Mouse (Mus musculus): Measurements from ENCODE around the gene Colgalt1. TPM values are rescaled to one million over a fixed set of nuclear protein-coding genes. Genes with fewer than 3 reads are reported as not detected.

Gene Colgalt1
- total RNA-seq, 2 experiments from 2014 or later = 46.3 to 54.9 TPM

DNA sequence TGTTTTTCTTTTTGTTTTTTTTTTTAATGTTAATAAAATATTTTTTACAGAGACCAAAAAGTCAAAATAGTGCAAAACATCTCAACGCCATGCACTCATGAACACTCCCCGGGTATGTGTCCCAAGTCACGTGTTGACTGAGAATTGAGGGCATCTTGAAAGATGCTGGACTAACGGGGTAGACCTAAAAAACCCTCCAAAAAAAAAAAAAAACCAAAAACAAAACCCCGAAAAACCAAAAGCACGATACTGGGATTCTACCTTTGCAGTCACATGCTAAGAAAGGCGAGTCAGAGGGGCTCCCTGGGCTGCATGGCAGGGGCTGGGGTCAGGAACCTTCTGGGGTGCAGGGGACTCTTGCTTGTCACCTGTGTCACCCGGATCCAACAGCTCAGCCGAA lies 16.0 kb downstream of the Colgalt1 start:
- no peak for DNase-seq
- intact Hi-C loops (cut with DNase I) = no loop called here

DNA sequence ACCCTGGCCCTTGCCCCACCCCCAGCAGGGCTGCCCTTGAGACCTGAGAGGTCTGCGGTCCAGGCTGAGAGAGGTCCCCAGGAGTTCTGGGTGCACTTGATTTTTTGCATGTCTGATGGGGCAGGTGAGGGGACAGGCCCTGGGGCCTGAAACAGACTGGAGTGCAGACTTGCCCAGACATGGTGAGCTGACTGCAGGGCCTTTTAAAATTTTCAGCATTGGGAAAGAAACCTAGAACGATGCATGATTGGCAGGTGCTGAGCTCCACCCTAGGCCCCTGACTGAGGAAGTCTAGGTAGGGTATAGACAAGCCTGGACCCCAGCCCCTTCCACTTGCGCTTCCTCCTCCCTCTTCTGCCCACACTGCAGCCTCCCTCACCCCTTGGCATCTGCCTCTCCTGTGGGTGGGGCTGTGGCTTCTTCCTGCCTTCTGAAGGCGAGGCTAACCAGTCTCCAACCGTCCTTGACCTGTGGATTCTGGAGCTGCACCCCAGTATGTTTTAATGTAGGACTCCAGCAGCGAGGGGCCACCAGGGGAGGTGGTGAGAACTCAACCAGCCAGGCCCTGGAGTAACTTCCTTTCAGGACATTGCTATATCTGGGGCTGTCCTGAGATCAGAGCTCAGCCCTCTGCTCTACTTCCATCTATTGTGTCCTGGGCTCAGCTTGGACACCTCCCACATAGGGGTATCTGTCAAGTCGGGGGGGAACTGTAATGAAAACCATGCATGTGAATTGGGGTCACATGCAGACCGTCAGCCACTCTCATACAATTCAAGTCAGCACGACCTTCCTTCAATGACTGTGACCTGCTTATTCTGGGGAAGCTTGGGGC lies 16.7 kb downstream of the Colgalt1 start:
- DNase-seq = peak; percentile 23 to 27
- intact Hi-C loops (cut with DNase I) = no loop called here

DNA sequence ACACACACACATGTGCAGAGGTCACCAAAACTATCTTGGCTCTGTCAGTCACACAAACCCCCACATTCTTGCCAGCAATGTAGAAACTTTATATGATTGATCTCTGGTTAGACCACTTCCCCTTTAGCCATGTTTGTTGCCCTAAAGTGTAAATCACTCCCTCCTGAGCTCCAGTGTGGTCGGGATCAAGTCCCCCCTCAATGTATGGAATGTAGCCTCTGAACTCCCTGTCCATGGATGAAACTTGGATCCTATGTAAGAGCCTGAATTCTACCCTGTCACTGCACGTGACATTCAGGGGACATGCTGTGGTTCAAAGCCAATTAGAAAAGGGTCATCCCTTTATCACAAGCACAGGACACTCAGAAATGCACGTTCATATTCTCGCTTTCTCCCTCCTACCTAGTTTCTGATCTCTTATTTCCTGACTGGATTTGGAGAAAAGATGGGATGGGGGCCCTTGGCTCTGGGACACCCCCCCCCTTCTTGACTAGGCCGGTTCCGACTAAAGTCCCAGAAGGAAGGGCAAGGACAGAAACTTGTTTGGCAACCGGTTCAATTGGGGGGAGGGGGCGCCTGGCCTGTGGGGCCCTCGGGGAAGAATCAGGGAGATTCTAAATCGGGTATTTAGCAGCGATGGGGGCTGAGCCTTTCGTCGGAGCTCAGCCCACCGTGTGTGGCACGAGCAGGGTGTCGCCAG lies 17.7 kb downstream of the Colgalt1 start:
- intact Hi-C loops (cut with DNase I) = no loop called here

DNA sequence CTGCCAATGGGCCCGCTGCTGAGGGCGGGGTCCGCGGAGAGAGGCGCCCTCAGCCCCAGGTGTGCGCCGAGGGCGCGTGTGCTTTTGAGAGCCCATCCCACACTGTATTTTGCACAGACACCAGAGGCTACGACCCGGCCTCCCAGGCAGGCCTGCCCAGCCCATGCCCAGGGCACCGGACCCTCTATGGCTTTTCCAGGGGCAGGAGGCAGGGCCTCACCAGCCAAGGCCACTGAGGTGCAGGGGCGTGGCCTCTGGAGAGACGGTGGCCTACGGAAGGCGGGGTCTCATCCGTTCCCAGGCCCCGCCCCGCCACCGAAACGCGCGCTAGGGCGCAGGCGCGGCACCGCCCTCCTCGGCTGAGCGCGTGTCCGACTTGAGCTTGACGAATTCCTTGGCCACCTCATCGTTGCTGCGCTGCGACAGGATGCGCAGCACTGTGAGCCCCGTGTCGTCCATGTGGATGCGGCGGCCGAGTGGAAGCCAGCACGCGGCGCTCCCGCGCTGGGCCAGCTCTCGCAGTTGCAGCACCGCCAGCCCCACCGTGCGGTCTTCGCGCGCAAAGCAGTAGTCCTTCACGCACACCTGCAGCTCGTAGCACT lies 18.4 kb downstream of the Colgalt1 start:
- intact Hi-C loops (cut with DNase I) = no loop called here
- DNase-seq = peak; percentile 94 to 95

More for the DNA sequence above, 17.7 kb downstream of the Colgalt1 start:
- no peak for DNase-seq

DNA sequence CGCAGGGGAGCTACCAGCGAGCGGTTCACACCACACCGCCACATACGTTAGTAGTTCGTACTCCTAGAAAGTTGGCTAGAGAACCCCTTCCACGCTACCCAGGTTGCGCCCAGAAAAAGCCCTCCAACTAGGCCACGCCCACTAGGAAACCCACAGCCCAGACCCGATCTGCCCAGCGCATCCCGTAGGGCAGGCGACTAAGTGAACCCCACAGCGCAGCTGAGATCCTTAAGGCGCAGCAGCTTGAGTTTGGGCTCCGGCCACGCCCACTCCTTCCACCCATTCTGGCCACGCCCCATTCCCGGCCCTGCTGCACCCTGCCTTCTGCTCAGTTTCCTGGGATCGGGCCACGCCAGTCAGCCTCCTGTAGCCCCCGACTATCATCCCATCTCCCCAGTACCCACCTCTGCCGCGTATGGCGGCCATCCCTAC lies 19.0 kb downstream of the Colgalt1 start:
- intact Hi-C loops (cut with DNase I) = no loop called here
- peak; percentile 37 to 41 for DNase-seq

DNA sequence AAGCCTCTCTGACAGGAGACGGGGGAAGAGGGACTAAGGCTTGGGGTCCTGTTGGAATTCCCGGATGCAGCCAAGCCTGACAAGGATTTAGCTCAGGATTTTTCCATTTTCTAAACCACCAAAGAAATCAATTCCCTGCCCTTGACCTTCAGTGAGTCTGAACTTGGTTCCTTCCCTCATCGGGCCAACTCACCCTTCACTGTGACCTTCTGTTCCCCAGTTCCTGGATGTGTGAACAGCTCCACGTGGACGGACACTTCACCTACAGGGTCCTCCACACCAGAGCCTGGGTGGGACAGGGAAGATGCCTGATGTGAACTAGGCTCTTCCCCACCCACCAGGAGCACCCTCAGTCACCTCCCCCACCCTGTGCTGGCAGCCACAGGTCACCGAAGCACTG lies 20.0 kb downstream of the Colgalt1 start:
- no peak for DNase-seq

DNA sequence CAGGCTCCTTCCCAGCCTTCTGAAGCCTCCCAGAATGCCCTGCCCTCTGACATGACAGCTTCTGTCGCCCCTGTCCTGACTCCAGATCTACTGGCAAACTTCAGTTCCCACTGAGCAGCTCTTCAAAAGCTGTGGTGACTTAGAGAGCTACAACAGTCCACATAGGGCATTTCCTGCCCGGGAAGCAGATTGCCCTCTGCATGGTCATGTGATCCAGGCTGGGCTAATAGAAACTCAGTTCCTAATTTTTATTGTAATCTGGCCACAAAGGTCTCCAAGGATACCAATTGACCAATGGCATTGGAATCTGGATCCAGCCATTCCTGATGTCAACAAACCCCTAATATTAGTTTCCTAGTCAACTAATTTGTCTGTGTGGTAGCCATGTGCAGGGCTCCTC lies 21.1 kb downstream of the Colgalt1 start:
- no peak for DNase-seq
- intact Hi-C loops (cut with DNase I) = loop anchor here (2.0 kb wide), 1 partner anchor 71 kb away; no protein-coding TSS in a partner anchor

More for the DNA sequence above, 20.0 kb downstream of the Colgalt1 start:
- intact Hi-C loops (cut with DNase I) = no loop called here

DNA sequence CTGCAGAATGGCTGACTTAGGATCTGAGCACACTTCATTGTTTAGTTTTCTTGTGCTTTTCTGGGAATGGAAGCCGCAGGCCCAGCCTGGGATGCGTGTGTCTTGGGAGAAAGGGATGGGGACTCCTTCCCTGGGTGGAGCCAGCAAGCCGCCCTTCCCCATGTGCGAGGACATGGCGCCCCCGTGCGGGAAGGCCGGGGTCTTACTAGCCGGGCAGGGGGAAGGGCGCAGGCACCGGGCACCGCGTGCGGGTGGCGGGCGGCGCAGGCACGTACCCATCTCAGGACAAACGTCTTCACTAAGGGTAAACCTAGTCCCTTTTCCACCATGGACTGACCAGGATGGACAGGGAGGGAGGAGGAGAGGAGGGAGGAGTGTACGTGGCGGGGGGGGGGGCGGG lies 22.4 kb downstream of the Colgalt1 start:
- intact Hi-C loops (cut with DNase I) = loop anchor here (2.0 kb wide), 1 partner anchor 72 kb away; no protein-coding TSS in a partner anchor
- DNase-seq = peak; percentile 49 to 66

DNA sequence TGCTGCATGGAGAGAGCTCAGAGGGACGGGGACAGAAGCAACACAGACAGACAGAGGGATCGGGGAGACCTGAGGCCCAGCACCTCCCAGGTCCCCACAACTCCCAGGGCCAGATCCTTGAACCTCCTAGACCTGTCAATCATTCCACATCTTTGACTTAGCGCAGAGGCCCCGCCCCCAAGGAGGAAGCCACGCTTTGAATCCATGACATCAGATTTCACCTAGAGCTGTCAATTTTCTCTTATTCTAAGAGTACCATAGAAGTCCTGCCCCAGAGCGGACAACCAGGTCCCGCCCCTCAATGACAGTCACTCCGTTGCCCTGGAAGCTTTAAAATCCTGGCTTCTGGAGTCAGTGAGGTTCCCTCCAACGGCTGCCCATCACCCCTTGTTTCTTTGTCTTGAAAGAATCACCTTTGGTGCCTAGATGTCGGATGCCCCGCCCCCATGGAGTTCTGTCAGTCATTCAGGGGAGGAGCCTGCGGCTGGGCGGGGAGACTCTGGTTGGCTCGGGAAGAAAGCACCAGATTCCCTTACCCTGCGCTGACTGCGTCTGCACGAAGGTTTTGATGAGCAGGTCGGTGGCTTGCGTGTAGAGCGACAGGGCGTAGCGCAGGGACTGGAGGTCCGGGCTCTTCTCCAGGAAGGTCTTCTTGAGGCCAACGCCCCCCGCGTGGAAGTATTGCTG lies 23.3 kb downstream of the Colgalt1 start:
- intact Hi-C loops (cut with DNase I) = loop anchor here (2.0 kb wide), 1 partner anchor 73 kb away; no protein-coding TSS in a partner anchor

DNA sequence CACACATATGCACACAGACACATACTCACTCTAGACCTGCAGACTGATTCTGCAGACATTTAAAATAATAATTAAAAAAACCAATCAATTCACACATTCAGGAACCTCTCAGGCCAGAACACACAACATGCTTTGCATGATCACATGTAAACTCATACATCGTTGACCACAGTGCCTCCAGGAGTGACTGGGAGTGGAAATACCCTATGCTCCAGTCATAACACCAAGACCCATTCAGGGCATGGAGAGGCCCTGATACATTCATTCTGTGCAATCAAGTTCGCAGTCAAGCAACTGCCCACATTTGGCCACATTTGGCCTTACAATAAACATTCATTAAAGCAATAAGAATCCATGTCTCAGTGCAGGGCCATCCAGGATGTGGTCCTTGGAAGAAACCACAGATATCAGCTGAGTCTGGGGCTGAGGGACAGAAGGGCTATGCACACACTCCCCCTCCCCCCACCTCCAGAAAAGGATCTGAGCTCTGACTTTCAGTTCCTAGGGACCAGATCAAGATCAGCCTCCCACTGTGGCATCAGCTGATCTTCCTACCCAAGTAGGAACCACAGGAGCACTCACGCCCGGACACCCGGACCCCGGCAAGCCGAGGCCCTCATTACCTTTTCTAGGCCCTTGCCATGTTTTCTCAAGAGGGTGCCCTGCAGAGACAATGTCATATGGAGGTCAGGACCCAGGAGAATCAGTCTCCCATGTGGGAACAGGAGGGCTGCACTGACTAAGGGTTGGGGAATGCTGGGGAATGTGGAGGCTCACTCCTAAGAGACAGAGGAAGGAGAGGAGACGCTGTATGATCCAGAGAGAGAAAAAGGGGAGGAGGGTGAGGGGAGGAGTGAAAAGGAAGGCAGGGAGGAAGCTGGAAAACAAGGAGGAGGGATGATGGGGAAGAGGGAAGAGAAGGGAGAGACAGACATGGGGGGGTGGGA lies 26.6 kb downstream of the Colgalt1 start:
- no peak for DNase-seq
- intact Hi-C loops (cut with DNase I) = no loop called here

More for the DNA sequence above, 23.3 kb downstream of the Colgalt1 start:
- DNase-seq = peak; percentile 40 to 53

DNA sequence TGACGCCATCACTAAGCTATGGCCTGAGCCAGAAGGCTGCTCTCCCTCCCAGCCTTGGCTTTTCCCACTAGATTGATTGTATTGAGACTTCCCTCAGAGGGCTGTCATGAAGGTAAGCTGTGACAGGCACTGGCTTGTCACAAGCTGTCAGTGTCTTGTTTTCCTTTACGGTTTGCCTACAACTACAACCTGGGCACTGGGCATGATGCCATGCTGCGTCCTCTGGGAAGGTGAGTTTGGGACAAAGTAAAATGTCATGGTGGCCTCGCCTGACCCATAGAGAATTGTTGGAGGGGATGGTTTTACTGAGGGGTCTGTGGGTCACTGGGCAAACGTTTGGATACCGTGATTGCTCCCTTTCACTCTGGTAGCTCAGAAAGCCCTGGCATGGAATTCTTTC lies 27.5 kb downstream of the Colgalt1 start:
- intact Hi-C loops (cut with DNase I) = no loop called here
- no peak for DNase-seq

DNA sequence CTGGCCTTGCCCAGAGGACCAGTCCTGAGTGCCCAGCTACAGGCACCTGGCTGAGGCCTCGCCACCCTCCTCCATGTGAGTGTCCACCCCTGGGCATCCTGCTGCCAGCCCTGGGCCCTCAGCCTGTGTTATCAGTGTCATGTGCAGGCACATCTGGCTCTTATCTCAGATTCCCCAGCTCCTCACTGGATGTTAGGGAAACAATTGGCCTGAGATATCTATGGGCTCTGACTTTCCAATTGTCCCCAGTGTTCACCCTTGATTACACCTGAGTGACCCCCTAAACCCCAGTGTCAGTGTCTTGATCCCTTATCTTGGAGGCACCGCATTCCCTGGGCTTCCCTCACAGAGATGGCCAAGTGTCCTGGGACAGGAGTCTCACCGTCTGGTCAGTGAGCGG lies 28.5 kb downstream of the Colgalt1 start:
- intact Hi-C loops (cut with DNase I) = no loop called here
- DNase-seq = no peak

DNA sequence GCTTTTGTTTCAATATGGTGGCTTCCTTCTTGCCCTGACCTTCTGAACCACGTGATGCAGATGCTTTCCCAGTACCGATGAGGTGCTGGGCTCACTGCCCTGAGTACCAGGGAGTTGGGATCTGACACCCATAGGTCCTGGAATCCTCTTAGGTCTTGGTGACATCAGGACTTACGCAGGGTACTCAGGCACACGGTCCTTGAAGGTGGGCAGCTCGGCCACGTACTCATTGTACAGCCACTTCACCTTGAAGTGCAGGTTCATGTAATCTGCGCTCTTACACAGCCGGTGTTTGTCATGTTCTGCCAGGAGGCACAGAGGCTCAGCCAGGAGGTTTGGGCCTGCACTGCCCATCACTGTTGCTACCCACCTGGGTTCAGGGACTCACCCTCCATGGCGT lies 34.7 kb downstream of the Colgalt1 start:
- DNase-seq = no peak
- intact Hi-C loops (cut with DNase I) = no loop called here

DNA sequence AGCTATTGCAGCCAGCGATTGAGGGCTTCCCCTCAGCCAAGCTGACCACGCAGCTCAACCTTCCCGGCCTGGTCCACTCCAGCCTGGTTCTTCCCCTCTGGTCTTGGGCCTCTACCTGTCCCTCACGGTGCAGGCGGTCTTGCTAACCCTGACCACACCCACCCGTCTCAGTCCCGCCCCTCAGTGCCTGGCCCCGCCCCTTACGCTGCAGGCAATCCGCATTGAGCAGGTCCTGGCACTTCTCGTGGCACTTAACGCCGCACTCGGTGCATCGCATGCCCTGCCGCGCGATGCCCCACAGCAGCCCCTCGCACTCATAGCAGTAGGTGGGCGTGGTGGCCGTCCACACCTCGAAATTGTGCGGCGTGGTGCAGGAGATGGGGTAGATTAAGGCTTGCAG lies 43.8 kb downstream of the Colgalt1 start:
- intact Hi-C loops (cut with DNase I) = no loop called here
- DNase-seq = no peak

DNA sequence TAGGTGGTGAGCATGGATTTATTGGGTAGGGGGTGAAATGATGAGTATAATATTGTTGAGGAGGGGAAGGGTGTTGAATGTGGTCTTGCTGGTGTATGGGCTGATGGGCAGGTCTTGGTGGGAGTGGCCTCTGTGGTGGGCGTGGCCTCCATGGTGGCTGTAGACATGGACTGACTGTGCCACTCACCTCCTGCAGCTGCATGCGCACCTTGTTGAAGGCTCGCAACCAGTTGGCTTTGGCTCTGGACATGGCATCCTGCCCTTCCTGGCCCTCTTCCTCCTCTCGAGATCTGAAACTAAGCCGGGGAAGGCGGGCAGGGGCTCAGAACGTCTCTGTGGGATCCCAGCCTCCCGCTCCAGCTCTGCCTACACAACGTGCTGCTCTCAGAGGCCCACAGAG lies 47.0 kb downstream of the Colgalt1 start:
- DNase-seq = no peak
- intact Hi-C loops (cut with DNase I) = no loop called here

DNA sequence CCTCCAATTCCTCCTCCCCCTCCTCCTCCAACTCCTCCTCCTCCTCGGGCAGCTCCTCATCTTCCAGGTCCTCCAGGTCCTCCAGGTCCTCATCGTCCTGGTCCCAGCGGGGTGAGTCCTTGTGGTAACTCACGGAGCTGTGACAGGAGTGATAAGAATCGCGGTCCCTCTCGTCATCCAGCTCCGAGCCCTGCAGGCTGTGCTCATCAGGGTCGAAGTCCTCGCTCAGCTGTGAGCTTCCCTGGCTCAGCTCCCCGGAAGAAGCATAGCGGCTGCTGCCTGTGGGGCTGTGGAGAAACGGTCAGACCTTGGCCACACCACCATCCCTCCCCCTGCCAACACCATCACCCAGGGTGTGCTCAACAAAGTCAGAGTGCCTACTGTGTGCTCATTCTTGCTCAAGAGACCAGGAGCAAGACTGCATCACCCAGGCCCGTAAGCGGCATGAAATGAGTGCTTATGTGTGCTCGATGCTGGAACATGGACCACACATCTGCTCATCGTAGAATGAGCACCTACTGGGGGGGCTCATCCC lies 47.8 kb downstream of the Colgalt1 start:
- DNase-seq = no peak
- intact Hi-C loops (cut with DNase I) = no loop called here

DNA sequence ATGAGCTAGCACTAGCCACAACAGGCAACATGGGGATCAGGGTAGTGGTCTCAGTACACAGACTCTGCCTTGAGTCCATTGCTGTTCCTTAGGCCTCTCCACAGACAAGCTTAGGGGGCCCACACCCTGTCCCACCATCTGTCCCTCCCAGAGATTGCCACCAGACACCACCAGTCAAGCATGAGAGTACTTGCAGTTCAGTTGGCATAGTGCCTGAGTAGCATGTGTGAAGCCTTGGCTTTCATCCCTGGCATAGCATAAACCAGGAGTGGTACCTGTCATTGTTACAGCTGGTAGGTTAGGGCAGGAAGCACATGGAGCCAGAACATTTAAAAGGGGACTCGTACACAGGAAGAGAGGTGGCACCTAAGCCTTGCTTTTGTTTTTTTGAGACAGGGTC lies 49.0 kb downstream of the Colgalt1 start:
- DNase-seq = no peak
- intact Hi-C loops (cut with DNase I) = loop anchor here (1.0 to 5.0 kb wide), 4 partner anchors 47 to 219 kb away; partner anchors contain the start of gene Colgalt1

DNA sequence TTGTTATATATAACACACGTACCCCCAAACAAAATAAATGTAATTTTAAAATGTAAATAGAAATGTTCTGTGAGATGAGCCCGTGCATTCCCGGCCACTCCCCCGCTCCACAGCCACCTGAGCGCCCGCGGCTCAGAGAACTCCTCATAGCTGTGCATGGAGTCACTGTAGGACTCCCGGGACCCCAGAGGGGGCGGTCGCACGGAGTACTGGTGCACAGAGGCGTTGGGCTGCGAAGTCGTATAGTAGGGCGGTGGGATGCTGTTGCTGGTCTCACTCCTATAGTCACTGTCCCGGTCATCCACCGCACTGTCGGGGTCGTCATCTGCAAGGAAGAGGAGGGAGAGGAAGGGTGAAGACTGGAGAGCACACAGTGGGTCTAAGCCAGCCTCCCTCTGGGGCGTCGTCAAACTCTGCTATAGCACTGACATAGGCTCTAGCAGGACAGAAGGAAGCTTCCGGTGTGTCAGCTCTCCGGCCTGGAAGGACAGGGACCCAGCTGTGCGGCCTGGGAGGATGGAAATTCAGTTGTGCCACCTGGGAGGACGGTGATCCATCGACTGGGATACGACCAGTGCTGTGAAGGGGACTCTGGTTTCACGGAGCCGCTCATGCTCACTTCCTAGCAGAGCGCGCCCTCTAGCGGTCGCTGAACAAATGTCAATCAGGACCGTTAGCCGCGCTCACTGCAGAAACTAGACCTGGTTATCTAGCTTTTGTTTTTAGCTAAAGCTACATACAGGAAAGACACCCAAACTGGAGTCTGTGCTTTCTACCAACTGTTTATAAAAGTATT lies 49.7 kb downstream of the Colgalt1 start:
- DNase-seq = peak; percentile 90 to 94
- intact Hi-C loops (cut with DNase I) = loop anchor here (1.0 to 5.0 kb wide), 4 partner anchors 48 to 220 kb away; partner anchors contain the start of gene Colgalt1

Measured in heart, postnatal 10 days (tissue).